Mouse (Mus musculus) T-cell, adult 2 months (primary cell): ENCODE measurements at regions not wholly inside any gene's neighbourhood (a gene's known extent, or its start where the extent isn't known, plus 50 kb on each side); places are given as distances from the start of the nearest gene placed in this dataset.

Experiments used
- DNase-seq: peaks from one replicate; pipeline ENCODE4 v3.0.0; 2022; ENCODE audit warnings: low spot score

DNA sequence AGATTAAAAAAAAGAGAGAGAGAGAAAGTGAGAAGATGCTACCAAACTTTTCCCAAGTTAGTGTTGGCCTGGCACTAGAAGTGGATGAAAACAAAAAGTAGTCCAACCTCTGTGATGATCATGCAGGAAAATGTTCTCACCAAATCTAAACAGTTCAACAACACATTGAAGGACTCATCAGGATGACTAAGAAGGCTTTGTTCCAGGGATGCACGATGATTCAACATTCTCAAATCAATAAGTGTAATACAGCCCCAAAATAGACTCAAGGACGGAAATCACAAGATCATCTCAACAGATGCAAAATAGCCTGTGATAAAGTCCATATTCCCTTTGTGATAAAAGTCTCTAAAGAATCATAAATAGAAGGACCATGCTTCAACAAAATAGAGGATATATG is 106.3 kb downstream of the Cysltr2 start:
- no peak for DNase-seq

DNA sequence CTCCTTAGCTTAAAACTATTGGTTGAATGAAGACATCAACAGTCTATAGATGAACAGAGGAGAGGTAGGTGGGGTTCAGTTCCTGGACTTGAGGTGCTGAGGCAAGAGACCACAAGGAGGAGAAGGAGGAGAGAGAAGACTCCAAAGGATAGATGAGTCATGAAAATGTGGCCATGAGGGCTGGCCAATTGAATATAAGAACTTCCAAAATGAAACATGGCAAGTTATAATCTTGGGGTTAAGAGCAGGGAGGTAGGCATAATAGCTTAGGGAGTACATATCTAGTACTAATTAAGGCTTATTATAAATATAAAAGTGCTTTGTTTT is 109.9 kb downstream of the Cysltr2 start:
- DNase-seq, result no peak

DNA sequence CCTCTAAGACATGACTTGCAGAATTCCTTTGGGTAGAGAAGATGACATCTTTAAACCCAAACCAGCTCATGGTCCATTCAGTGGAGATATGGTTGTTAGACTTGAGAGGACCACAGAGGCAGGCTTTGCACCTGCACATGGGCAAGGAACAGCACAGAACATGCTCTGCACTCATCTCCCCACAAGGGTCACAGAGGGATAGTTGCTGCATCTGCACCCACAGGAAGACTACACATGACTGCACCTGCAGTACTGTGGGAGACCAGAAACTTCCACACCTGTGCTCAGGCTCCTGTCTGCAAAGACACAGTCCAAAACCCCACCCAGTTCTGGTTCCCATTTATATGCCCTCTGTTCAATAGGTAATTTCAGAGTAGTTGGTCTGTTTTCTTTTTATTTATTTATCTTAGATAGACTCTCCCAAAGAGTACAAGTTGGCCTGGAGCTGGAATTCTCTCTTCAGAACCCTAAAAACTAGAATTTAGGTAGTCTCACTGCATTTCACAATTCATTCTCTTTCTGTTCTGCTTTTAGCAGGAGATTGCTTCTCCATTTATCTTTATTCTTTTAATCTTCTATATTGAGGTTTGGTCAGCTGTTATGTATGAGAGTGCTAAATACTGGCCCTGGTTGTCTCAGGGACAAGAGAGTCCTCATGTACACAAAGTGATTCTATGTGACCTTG is 110.4 kb downstream of the Cysltr2 start:
- no peak for DNase-seq

DNA sequence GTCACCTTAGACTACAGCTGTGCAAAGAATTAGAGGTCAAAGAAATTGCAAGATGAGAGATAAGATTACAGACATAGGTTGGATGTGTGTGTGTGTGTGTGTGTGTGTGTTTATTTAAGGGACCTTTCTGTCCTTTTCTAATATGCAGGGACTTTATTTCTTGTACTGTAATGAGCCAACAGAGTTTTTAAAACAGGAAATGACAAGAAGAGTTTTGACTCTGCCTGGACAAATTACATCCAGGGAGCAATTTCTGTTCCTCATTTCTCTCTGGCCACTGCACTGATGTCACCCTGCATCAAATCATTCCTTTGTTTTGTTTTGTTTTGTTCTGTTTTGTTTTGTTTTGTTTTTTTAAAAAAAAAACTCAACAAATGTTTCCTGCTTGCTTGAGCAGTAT is 115.3 kb downstream of the Cysltr2 start:
- DNase-seq, result no peak

DNA sequence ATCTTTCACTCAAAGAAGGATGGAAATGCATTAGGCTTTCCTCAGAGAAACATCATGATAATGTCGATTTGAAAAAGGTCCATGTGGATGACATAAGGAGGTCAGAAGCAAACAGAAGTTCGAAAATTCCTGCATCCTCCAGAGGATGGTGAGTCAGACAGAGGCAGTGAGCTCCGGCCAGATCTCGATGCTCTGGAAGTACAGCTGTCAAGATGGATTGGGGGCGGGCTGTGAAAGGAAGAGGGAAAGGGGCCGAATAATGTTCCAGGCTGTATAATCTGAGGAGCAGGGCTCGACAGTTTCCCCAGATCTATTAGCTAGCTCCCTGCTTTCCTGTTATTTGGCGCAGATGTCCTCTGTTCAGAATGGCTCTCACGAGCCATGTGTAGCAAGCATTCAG is 116.6 kb downstream of the Cysltr2 start:
- no peak for DNase-seq

DNA sequence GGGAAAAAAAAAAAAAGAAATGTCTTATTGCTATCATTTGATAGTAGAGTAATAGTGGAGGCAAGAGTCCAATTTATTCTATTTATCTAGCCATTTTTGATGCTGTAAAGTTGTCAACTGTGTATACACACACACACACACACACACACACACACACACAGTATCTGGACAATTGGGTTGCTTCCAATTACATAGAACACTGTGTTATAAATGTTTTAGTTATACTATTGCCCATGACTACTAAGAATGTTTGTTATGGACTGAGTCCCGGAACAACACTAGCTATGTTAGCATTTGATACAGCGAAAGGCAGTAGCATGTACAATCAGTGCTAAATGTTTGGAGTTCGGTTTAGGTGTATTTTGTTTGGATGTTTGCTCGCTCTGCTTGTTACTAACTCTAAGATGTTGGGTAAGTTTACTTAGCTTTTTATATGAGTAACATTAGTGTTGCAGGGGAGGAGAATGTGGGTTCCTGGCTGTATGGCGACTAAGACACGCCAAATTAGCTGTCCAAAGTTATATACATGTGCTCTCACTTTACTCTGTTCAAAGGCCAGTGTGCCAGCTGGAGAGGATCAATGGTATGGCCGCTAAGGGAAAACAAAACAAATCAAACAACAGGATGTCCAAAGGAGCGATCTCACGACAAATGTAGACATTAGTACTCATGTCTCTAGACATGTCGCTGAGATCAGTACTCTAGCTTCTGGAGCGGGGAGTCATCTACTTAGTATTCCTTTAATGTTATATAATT is 147.6 kb downstream of the Cysltr2 start:
- DNase-seq, result no peak

DNA sequence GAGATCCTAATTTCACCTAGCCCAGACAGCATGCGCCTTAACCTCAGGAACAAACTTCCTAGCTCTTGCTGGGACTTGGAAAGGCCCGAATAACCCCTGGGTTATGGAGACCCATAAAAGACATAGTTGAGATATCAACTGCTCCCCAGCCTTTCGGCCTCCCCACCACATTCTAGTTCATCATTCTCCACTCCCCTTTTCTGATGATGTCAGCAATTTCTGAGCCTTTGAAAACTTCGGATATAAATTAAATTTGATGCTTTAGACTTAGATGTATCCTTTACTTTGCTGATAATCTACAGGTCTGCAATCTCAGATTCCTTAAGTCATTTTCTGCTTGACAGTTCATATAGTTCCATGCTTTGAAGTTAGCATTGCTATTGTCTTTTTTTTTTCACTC is 149.3 kb downstream of the Cysltr2 start:
- no peak for DNase-seq

DNA sequence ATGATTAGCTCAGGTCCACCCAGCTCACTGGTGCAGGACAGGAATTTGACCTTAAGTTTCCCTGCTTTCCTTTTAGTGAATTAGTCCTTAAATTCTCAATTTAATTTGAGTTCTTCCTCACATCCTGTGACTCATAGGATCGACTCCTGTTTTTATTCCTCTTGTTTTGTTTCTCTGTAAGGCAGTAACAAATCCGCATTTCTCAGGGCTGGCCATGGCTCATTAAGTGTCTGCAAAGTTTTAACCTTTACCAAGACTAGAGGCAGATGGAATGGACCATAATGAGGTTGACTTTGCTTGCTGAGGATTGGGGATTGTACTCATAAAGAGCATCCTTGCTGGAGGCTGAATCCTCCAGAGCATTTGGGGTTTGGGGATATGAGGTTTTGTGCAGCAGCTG is 156.6 kb downstream of the Cysltr2 start:
- no peak for DNase-seq

DNA sequence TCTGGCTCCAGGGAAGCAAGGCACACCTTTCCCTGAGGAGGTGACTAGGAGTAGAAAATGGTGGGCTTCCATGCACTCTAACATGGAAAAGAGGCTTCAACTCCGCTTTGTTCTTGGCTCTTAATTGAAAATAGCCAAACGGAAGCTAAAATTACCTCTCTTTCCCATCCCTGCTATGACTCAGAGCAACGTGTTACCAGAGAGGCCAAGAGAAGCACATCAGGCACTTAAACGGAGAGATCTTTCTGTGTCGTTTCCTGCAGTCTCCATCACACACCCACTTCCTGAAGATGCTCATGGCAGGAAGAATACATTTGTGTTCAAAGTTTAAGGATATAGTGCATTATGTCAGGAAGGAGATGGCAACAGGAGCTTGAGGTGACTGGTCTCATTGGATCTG is 159.3 kb downstream of the Cysltr2 start:
- DNase-seq, result no peak

DNA sequence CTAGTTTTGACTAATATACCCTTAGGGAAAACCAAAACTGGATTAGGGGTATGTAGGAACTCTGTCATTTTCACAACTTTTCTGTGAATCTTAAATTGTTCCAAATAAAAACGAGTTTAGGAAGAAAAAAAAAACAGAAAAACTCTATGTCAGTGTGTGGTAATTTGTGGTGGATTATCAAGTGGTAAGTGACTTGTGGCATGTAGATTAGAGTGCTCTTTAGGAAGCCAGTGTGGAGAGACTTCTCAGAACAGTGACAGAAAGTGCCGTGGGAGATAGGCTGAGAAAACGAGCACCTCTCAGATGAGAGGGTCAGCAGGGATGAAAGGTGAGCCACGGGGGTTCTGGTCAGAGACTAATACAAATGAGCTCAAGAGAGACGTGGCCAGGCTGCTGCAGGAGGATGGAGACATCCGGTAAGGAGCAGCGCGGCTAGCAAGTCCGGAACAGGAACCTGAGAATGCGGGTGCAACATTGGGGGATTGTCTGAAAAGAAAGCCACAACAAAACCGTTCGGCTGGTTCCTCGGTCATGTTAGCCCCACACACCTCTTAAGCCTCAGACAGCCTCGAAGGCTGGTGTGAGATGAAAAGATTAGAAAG is 161.3 kb downstream of the Cysltr2 start:
- DNase-seq, result no peak

DNA sequence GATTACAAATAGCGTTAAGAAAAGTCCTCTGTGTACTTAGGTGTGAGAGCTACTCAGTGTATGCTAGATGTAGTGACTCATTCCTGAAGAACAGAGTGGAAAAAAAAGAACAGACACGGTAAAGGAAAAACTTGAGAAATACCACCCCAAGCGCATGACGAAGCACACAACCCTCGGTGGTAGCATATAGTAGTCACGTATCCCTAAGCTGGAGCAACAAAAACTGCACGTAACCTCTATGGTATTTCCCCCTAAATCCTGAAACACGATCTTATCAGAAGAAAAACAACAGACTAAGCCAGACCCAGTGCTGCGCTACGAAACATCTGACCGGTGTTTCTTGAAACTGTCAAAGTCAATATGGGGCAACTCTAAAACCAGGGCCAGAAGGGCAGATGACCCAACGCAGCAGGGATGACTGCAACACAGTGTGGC is 162.0 kb downstream of the Cysltr2 start:
- no peak for DNase-seq

DNA sequence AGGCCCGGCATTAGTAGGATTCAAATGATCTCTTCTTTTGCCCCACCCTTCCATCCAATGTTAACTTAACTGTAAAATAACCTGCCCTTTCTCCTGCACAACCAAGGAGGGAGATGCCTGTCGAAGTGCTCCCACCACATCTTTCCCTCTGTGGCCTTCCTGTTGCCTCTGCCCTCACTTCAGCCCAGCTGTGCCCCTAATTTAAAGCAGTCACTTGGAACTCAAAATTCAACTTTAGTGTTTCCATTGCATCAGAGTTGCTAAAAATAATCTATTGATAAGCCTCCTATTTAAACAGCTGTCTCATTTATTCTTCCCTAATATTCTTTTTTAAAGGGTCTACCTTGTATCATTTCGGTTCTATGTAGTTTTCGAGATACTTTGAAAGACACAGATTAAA is 163.1 kb downstream of the Cysltr2 start:
- DNase-seq, result no peak

DNA sequence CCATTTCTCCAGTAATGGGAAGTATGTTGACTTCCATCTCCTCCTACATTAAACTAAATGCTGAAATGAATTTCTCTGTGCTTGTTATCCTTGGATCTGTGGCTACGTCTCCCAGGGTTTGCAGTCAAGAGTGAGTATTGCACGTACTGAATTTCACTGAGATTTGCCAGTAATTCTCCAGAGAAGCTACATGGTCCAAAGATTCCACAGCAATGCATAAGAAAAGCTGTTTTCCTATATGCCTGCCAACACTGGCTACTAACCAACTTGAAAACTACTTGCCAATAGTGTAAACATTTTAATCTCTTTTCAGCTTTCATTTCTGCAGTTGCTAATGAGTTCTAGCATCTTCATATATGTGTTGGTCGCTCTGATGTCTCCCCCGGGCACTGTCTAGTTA is 164.4 kb downstream of the Cysltr2 start:
- DNase-seq, result no peak

DNA sequence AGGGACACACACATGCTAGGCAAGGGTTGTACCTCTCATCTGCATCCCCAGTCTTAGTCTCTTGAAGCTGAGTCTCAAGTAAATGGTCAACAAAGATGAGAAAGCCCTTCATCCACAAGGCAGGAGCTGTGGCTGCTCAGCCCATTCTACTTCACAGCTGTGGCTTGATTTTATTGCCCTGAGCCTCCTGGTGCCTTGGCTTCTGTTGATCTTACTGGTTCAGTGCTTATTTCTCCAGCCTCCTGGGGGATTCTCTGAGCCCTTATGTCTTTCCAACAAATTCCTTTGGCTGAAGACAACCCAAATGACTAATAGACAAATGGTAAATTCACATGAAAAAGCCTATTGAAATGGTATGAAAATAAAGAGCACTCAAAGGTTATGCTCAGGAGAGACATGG is 167.3 kb upstream of the Fndc3a start:
- DNase-seq, result no peak

DNA sequence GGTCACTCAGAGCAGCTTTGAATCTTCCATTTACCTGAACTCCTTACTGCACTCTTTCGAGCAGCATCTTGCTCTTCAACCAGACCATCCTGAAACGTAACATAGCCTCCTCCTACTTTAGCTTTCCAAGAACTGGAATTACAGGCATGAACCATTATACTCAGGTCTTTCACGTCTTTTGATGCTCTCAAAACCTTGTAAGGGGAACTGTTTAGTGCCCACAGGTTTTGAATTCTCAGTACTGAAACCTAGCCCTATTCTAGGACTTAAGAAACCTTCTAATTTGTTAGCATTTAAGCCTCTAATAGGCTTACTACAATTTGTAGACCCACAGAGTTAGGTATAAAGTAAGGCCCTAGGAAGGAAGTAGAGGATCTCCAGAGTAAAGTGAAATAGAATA is 163.7 kb upstream of the Fndc3a start:
- no peak for DNase-seq

DNA sequence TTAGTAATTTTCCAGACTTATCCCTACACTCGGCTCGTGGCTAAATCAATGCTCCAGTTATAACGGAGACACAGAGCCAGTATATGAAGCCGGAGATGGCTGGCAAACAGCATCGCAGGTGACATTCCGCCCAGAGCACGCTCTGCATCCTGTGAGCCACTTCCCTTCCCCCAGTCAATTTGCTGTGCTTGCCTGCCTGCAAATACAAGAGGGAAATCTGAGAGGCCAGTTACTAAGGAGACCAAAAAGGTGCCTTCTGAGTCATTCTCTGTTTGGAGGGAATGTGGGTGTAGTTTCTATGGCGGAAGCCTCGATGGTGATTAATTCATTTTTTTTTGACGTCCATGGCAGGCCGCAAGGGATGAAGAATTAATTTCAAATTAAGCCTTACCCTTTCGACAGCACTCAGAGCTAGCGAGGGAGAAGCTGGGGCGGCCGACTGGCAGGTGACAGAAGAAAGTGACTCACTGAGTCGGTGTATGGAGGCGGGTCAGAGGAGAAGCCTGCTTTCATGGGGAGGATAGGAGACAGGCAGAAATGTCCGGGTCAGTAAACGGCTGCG is 159.5 kb upstream of the Fndc3a start:
- DNase-seq, result no peak

DNA sequence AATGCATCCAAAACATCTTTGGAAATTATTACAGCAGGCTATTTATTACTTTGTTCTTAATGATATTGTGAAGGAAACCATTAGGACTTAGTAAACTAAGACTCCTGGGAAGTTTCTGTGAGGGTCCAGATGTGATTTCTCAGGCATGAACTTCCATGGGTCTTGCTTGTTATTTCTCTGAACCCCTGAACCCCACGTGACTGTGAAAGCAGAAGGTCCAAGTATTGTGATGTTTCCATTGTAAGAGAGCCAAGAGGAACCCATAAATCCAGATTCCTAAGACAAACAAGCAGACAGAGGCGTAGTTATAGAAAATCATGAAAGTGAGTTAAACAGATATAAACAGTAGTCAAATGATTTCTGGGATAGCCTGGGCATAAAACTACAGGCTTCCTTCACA is 157.1 kb upstream of the Fndc3a start:
- no peak for DNase-seq

DNA sequence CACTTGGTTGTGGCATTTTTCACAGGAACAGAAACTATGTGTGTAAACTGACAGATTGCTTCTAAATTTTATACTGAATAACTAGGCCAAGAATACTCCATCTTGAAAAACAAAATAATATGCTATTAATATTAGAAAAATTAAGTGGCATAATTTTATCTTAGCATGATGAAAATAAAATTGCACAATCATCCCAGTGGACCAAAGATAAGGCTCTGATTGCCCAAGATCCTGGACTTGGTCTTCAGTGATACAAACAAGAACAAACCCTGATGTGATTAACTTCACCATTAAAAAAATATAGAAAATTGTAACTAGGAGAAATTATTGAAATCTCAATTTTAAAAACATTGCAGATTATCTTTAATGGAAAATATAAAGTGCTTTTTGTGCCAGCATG is 155.7 kb upstream of the Fndc3a start:
- DNase-seq, result no peak

DNA sequence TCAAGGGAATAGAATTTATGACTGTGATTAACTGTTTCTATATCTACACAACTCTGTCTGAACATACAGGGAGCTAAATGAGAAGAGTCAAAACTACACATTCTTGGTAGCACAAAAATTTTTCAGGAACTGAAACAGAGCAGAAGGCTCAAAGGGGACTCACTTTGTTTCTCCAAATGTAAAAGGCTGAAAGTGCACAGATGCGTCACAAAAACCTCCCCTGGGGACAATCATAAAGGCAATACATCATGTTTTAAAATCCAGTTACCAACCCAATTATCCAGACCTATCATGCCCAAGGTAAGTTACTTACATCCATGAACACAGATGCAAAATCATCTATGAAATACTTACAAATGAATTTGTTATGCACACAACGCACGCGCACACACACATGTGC is 155.0 kb upstream of the Fndc3a start:
- DNase-seq, result no peak

DNA sequence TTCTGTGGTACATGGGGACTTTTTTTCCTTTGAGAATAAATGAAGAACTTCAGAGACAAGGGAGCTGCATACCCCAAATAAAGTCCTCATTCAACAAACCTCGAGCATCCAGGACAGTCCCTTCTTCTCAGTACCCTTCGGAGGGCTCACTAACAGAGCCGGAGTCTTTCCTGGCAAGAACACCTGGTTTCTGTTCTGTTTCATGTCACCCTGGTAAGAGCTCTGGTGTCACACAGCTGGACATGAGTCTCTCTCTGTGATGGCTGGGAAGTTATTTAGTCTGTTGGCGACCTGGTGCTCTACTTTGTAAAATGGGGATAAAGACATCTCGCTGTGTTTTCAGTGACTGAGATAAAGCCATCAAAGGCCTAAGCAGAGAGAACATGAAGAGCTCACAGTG is 154.3 kb upstream of the Fndc3a start:
- no peak for DNase-seq

DNA sequence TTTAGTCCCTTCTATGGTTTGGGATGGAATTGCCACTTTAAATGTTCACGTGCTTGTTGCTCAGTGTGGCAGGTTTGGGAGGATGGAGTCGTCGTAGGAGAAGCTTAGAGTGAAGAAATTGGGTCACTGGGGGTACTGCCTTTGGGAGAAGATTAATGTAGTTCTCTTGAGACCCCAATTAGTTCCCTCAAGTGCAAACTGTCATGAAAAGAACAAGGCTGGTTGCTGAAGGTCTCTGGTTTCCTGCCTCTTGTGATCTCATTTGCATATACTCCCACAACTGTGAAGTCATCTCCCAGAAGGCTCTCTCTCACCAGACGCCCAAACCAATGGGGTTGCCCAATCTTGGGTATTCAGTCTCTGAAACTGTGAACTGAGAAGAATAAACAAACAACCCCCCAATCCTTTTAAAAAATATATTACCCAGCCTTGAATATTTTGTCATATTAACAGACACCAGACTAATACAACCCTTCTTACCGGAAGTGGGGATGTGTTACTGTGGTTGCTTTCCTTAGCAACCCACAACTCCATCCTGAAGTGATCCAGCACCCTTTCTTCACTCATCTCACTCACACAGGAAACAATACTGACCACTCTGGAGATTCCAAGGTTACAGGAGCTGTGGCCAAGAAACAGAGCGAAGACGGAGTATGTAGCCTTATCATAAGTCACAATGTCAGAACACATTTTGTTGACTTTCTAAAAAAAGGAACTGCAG is 153.2 kb upstream of the Fndc3a start:
- DNase-seq, result no peak

DNA sequence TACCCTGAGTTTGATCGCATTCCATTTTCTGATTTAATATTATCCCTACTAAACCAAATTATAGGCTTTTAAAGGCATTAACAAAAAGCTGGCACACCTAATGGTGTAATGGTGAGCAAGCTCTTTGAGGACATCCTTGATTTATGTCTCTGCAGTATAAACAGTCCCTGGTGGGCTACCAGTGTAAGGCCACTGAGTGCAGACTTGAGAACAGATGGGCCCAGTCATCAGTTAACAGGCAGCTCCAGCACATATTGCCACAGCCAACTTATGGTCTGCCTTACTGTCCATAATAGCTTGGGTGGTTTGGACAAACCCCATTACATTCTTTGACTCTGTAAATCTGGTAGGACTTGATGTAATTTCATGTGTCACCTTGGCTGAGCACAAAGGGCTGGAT is 144.4 kb upstream of the Fndc3a start:
- no peak for DNase-seq

DNA sequence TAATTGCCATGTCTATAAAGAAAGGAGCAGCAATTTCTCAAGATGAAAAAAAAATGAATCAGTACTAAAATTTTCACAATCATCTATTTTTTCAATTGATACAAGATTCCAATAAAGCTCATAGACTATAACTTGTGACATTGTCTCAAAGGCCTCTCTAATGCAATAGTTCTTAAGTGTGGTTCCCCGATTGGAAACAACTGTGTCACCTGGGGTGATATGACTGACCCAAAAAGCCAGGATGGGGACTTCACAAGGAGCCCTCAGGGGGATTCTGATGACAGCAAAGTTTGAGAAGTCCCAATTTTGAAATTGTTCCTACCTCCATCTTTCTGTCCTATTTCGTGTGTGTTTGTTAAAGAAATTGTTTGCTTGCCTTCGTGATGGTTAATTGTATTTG is 143.3 kb upstream of the Fndc3a start:
- no peak for DNase-seq
